Mouse (Mus musculus): Measurements from ENCODE around the gene Magix. TPM values are rescaled to one million over a fixed set of nuclear protein-coding genes. Genes with fewer than 3 reads are reported as not detected.

The Magix gene
- under 1 TPM; 0.07 to 0.15 TPM for polyA plus RNA-seq (2017; shearing (Covaris generic))

DNA sequence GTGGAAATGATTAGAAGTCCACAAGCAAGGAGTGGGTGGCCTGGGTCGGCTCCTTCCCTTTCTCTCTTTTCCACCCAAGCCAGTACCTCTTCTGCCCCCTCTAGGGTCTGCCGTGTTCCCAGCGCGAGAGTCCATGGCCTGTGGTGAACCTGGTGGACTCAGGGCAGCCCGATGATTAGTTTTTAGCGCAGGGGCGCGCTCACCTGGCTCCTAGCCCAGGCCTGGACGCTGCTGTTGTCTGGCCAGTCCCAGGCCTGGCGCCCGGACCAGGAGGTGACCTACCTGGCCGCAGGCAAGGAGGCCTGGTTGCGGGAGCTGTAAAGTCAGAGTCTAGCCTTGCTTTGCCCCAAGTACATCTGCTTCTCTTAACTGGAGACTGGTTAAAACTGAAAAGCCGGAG, at the start of gene Magix:
TSS of gene Magix (minus strand) at position 388 of the 400 bp plus-strand sequence.

DNA sequence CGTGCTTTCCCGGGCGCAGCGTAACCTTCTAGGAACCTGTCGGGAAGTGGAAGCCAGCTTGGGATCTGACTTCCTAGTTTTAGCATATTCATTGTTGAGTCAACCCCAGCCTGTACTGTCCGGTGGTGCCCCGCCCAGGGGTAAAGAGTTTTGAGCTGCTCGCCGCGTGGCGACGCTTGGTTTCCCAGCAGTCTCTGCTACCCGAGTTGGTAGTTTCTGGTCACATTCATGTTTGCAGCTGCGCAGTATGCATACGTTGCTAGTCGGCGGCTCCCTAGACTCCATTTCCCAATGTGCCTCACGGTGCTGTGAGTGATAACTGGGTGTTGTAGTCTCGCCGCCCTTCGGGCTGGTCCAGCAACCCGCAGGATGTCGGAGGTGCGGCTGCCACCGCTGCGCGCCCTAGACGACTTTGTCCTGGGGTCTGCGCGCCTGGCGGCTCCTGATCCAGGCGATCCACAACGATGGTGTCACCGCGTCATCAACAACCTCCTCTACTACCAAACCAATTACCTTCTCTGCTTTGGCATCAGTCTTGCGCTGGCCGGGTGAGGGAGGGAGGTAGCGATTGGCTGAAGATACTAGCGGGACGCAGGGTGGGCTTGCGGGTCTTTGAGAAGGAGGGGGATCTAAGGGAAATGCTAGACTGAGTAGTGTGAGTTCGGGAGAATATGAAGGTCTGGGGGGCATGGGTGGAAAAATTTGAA, 47.3 kb upstream of the Magix start, which contains the start of gene Praf2:
TSS of gene Praf2 (plus strand) at position 225 of the 707 bp plus-strand sequence.

DNA sequence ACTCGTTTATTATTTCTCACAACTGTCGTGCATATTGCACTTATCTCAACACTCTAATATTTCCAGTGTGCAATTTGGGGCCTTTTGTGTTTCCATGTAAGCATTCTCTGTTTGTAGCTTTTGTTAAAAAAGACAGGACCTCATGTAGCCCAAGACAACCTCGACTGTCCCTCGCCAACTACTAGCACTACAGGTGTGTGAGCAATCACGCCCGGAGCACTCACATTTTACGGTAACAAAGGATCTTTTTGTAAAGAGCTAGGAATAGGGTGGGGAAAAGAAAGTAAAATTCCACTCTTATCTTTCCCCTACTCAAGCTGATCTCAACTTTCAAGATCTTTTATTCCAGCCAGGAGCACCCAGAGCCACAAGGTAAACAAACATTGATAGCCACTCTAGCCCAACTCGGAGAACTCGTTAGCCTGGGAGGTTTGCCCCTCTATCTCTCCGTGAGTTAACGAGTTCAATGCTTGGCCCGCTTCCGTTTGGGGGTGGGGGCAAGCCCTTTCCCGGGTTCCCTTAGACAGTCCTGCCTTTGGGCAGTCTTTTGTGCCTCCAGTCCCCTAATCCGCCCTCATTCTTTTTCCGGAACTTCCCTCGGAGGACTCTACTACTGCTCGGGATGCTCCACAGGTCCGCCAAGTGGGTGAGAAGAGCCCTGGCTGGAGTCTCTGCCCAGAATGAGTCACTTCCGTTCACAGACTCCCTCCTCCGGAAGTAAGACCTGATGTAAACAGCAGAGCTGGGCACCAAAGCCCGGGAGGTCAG, 40.6 kb upstream of the Magix start, which contains the start of gene Gm45208:
TSS of gene Gm45208 (plus strand) at position 732 of the 768 bp plus-strand sequence.

DNA sequence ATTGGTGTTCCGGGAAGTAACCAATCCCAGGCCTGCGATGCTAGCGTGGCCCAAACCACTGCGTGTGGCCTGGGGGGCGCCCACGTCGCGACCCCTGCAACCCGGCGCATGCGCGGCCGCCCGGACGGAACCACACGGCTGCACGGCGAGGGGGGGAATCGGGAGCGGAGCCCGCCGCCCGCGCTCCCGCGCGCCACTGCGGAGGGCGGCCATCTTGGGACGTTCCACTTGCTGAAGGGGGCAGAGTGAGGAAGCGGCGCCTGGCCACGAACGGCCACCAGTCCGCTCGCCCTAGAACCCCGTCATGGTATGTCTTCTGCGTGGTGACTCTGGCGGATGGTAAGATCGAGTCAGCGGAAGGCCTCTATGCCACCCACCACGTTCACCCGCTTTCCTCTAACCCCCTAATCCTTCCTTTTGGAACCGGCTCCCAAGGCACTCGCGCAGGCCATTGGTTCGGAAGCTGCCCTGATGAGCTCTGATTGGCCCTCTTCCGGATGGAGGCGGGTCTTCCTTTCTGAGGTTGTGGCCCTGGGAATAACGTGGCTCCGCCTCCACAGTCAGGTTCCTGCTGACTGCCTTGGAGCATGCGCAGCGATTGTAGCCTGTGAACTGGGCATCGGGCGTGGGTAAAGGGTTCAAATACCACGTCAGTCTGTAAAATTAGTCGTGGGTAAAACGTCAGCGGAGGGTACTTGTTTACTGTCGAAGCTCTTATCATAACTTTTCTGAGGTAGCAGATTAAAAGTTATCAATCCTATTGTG, 33.3 kb upstream of the Magix start, which contains the start of gene Wdr45:
TSS of gene Wdr45 (plus strand) at position 199 of the 765 bp plus-strand sequence.

DNA sequence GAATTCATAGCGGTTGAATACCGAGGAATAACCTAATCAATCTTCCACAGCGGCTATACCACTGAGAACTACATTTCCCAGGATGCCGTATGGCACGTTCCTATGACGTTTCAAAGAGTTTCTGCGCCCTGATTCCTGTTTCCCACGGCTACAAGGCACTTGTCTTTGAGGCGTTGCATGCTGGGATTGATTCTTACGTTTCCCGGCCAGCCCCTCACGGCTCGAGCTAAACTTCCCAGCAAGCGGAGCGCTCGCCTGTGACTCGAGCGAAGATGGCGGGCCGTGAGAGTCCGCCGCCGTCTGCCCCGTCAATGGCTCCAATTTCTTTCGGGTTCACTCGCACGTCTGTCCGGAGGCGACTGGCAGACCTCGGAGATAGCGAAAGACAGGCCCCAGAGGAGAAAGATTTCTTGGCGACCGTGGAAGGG, 15.9 kb upstream of the Magix start, which contains the start of gene Gpkow:
TSS of gene Gpkow (plus strand) at position 178 of the 428 bp plus-strand sequence.

DNA sequence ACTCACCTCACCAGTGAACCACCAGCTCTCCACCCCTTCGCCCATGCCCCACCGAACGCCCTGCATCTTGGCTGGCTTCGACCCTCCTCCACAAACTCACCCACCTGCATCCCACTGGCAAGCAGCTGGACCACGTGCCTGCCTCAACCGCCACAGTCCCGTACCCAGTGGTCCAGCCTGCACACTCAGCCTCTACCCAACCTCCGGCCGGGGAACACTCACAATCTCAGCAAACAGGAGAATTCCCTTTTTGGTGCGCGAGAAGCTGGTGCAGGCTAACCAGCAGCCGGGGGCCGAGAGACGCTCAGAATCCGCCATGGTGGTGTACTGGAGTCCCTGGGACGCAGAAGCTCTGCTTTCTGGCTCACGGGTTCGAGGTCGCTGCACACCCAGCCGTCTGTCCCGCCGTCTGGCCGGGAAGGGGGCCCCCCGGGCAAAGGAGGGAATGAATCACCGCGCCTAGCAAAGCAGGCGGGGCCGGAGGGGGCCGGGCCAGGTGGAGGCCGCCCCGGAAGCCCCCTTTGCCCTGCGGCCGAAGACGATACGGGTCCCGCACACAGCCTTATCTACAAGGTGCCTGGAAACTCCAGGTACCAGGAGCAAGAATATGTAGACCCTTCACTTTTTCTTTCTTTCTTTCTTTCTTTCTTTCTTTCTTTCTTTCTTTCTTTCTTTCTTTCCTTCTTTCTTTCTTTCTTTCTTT, 10.0 kb downstream of the Magix start, which contains the start of gene Plp2:
TSS of gene Plp2 (minus strand) at position 470 of the 703 bp plus-strand sequence.

DNA sequence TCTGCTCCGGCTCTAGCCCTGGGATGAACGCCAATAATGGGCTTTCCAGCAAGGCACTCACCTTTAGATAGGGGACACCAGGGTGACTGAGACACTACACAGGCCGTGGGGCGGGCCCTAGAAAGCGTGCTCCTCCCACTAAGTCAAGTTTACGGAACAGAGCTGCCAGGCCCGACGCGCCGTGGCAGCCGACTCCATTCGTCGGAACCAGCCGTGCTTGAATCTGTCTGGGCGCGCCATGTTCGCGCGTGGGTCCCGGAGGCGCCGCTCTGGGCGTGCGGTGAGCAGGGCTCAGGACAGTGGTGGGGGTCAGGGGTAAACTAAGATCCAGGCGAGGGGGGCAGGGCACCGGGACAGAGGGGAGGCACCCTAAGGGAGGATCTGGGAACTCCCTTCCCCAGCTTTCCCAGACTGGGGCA, 23.8 kb downstream of the Magix start, which contains the start of gene Prickle3:
TSS of gene Prickle3 (plus strand) at position 40 of the 419 bp plus-strand sequence.

DNA sequence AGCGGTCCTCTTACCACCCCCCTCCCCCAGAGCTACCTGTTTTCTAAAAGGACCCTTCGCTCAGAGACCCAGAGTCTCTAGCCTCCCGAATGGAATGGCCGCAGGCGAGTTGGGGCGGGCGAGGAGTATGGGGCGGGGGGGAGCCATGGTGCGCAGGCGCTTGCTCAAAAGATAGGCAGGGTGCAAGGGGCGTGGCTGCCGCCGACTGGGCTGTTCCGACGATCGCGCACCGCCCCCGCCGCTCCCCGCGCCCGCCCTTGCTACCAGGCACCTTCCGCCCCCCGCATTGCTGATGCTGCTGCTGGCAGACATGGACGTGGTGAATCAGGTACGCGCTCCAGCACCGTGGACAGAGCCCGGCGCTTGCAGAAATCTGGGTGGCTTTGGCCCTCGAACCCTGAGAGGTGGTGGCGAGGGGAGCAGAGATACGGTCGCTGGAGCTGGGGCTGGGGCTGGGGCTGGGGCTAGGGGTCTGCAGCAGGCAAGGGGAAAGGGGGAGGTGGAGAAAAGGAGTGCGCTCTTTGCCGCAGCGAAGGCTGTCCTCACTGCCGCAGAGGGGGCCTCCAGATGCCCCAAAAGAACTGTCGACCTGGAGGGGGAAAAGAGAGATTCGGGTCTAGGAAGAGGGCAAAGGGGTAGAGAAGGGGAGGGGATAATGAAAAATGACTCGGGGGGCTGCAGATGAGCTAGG, 42.5 kb downstream of the Magix start, which contains the start of gene Syp:
TSS of gene Syp (plus strand) at position 71 of the 691 bp plus-strand sequence.

Other genes starting within 250 kb of the Magix start
- 100 to 1,000 TPM; 131 to 160 TPM for gene Foxp3, start 107.6 kb downstream of the Magix start, polyA plus RNA-seq (2017; shearing (Covaris generic))
- 10 to 100 TPM; 13.0 to 20.2 TPM for gene Ppp1r3f, start 107.0 kb downstream of the Magix start, polyA plus RNA-seq (2017; shearing (Covaris generic))
- 10 to 100 TPM; 14.3 to 20.4 TPM for gene Ccdc22, start 75.7 kb downstream of the Magix start, polyA plus RNA-seq (2017; shearing (Covaris generic))
- gene Cacna1f, start 74.2 kb downstream of the Magix start, polyA plus RNA-seq (2017; shearing (Covaris generic)): not detected
- gene Syp, start 42.8 kb downstream of the Magix start, polyA plus RNA-seq (2017; shearing (Covaris generic)): 10 to 100 TPM in 1 of 2 experiments, 1 to 10 TPM in 1; 9.8 to 11.2 TPM
- gene Prickle3, start 24.0 kb downstream of the Magix start, polyA plus RNA-seq (2017; shearing (Covaris generic)): 10 to 100 TPM; 20.7 to 26.7 TPM
- gene Plp2, start 9.9 kb downstream of the Magix start, polyA plus RNA-seq (2017; shearing (Covaris generic)): 100 to 1,000 TPM; 131 to 140 TPM
- gene Gpkow, start 15.9 kb upstream of the Magix start, polyA plus RNA-seq (2017; shearing (Covaris generic)): 10 to 100 TPM; 53.2 to 55.6 TPM
- gene Wdr45, start 33.1 kb upstream of the Magix start, polyA plus RNA-seq (2017; shearing (Covaris generic)): 10 to 100 TPM; 79.2 to 82.1 TPM
- not detected for gene Gm45208, start 41.0 kb upstream of the Magix start, polyA plus RNA-seq (2017; shearing (Covaris generic))
- gene Praf2, start 47.2 kb upstream of the Magix start, polyA plus RNA-seq (2017; shearing (Covaris generic)): 10 to 100 TPM; 23.5 to 24.1 TPM
- not detected for gene Ccdc120, start 69.7 kb upstream of the Magix start, polyA plus RNA-seq (2017; shearing (Covaris generic))
- 10 to 100 TPM; 25.7 to 39.5 TPM for gene Tfe3, start 81.3 kb upstream of the Magix start, polyA plus RNA-seq (2017; shearing (Covaris generic))
- 10 to 100 TPM; 74.5 to 78.6 TPM for gene Gripap1, start 108.5 kb upstream of the Magix start, polyA plus RNA-seq (2017; shearing (Covaris generic))
- gene Kcnd1, start 141.0 kb upstream of the Magix start, polyA plus RNA-seq (2017; shearing (Covaris generic)): under 1 TPM; 0.21 to 0.61 TPM
- gene Otud5, start 160.1 kb upstream of the Magix start, polyA plus RNA-seq (2017; shearing (Covaris generic)): 100 to 1,000 TPM; 135 to 174 TPM
- gene Pim2, start 197.0 kb upstream of the Magix start, polyA plus RNA-seq (2017; shearing (Covaris generic)): 100 to 1,000 TPM in 1 of 2 experiments, 10 to 100 TPM in 1; 57.1 to 169 TPM
- 10 to 100 TPM; 21.5 to 29.9 TPM for gene Slc35a2, start 202.8 kb upstream of the Magix start, polyA plus RNA-seq (2017; shearing (Covaris generic))
- 100 to 1,000 TPM in 1 of 2 experiments, 10 to 100 TPM in 1; 99.4 to 142 TPM for gene Pqbp1, start 218.0 kb upstream of the Magix start, polyA plus RNA-seq (2017; shearing (Covaris generic))
- 100 to 1,000 TPM; 122 to 162 TPM for gene Timm17b, start 218.1 kb upstream of the Magix start, polyA plus RNA-seq (2017; shearing (Covaris generic))
- gene Gm10491, start 226.6 kb upstream of the Magix start, polyA plus RNA-seq (2017; shearing (Covaris generic)): not detected
- gene Gm10490, start 228.3 kb upstream of the Magix start, polyA plus RNA-seq (2017; shearing (Covaris generic)): not detected
- gene Pcsk1n, start 238.6 kb upstream of the Magix start, polyA plus RNA-seq (2017; shearing (Covaris generic)): not detected
- not detected for gene Eras, start 247.4 kb upstream of the Magix start, polyA plus RNA-seq (2017; shearing (Covaris generic))

Measured in activated CD4-positive, CD25-positive, alpha-beta regulatory T cell (primary cell).